Mouse (Mus musculus) lung, postnatal 36 days (tissue): Measurements from ENCODE around the gene Il17c.

Experiments
- DNase-seq: peaks from one replicate; pipeline ENCODE4 v3.0.0; 2022; ENCODE audit warnings: mixed read lengths

Gene Il17c

GRCm38 (mm10) chr8:122460524-122461472, 39.0 kb downstream of the Il17c start, which contains the start of gene Snai3:
TSS of gene Snai3 (minus strand) at chr8:122460733.
- DNase-seq, result peak; percentile 81

- DNase-seq, result no peak
Observed at GRCm38 (mm10) chr8:122461473-122462148, 39.8 kb downstream of the Il17c start.

GRCm38 (mm10) chr8:122462510-122462909, 40.7 kb downstream of the Il17c start:
- DNase-seq, result no peak

DNA sequence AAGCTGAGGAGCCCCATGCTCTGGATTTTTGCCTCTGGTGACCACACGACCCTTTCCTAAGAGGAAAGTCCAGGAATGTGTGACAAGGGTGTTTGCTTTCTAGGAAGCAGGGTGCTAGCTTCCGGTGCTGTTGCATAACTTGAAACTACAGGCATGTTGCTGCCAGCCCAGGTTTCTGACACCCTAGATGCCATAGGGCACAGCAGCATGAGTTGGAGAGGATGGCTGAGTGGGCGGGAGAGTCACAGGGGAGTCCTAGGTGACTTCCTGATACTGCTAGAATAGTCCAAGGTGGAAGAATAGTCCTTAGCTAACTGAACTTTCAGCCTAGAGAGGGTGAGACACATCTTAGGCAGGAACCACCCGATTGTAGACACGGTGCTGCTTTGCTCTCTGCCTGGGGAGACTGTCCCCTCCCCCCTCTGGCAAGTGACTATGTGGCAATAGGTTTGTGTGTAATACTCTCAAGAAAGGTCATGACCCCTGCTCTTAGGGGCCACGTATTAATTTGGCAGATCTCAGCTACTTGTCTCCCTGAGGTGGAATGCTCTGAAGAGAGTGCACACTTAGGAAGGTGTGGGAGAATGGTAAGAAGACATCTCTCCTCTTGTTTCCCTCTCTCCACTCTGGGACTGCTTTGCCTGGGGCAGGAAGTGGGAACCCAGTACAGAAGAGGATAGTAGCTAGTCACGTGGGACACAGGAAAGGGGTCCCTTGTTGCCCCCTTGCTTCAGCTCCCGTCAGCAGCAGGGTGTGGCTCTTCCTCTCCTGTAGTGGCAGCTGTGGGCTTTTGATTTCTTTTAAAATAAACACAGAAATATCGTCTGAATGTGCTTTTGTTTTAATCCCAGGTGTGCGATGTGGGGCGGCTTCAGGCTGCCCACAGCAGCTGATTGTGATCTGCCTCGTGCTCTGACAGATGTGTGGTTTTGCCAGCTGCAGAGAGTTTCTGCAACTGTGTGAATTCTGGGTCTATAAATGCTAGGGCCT, 42.1 kb downstream of the Il17c start:
- peak; percentile 75 for DNase-seq

- no peak for DNase-seq
Observed at GRCm38 (mm10) chr8:122464985-122465384, 43.2 kb downstream of the Il17c start.

- no peak for DNase-seq
Observed at GRCm38 (mm10) chr8:122467816-122468215, 46.0 kb downstream of the Il17c start.

DNA sequence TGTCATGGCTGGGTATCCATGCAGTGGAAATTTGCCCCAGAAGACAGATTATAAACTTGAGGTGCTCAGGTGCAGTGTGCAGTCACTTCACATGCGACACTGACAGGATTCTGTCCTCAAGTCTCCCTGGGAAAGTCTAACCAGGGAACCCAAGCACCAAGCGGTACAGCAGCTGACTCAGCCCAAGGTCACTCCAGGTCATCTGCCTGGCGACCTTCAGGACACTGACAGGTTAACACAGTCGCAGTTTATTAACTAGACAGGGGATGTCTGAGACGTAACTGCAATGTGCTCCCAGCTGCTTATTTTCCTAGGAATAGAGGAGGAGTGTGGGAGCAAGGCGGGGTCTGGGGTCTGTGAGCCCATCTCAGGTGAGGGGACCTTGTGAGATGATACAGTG, 47.6 kb downstream of the Il17c start:
- no peak for DNase-seq

DNA sequence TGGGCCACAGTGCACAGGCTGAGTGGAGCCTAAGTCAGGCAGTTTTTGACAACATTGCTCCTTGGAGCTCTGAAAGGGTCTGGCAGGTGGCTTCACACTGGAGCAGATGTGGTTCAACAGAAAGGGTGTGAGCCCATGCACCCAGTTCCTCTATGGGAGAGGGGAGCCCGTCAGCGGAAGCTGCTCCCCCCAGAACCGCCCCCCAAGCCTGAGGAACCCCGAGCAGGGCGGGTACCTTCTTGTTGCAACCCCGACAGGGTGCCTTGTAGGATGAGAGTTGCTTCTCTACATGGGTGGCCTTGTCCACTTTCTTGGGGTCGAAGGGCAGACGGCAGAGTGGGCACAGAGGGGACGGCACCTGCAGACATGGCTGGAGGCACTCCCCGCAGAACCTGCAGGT, 48.1 kb downstream of the Il17c start:
- DNase-seq, result no peak

DNA sequence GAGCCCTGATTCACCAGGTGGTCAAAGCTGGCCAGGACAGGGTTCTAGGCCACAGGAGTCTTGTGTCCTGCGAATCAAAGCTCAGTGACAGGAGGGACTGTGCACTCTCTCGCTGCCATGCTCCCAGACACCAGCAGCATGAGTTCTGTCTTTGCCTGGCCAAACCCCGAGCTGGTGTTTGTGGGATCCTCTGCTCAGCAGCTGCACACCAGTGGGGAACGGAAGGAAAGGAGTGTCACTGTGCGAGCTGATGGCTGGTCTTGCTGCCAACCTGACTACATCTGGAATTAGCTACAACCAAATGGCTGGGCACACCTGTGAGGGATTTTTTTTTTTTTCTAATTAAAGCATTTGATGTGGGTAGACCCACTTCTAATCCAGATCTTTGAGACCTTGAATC, 48.9 kb downstream of the Il17c start:
- DNase-seq, result no peak
